Mouse (Mus musculus) olfactory bulb, adult 2 months (tissue): ENCODE data around the gene Xirp1. TPM values are rescaled to one million over a fixed set of nuclear protein-coding genes. Genes with fewer than 3 reads are reported as not detected.

Experiments
- H3K27ac ChIP-seq: fragments of 200-500 bp; 2 replicates; pipeline ENCODE4 v1.5.1; 2012; ENCODE audit warnings: low read depth, low read length; ENCODE audit not compliant: insufficient read depth
- H3K4me1 ChIP-seq: fragments of 200-500 bp; 2 replicates; pipeline ENCODE4 v1.6.1; 2012; ENCODE audit warnings: low read length; ENCODE audit not compliant: control insufficient read depth, insufficient read depth
- H3K4me3 ChIP-seq: fragments of 200-500 bp; 2 replicates; pipeline ENCODE4 v1.5.1; 2012; ENCODE audit warnings: mild to moderate bottlenecking, low read depth, low read length, moderate library complexity; ENCODE audit not compliant: insufficient read depth
- CTCF ChIP-seq: fragments of 200-500 bp; IDR thresholded peaks from 2 replicates; pipeline ENCODE4 v1.5.1; 2012; ENCODE audit warnings: low read depth, mild to moderate bottlenecking, low read length, moderate library complexity; ENCODE audit not compliant: insufficient read depth
- POLR2A ChIP-seq: fragments of 200-500 bp; IDR thresholded peaks from 2 replicates; pipeline ENCODE4 v1.6.1; 2012; ENCODE audit warnings: mild to moderate bottlenecking, low read depth, low read length, moderate library complexity; ENCODE audit not compliant: insufficient read depth
- WGBS: fragments of 180-500 bp; shearing (Covaris S2); methylation state at CpG from one replicate; pipeline ENCODE4 v1.1.7; 2018; 5-methylcytosine and 5-hydroxymethylcytosine counted together
- polyA plus RNA-seq: library from polyadenylated mRNA; stranded (reverse); fragments of >200 nt; gene quantifications from 2 replicates; pipeline ENCODE4 v1.2.4, GENCODE M21; 2012; ENCODE audit warnings: low replicate concordance; ENCODE audit not compliant: missing spikeins, insufficient read depth, insufficient read length

The Xirp1 gene
- polyA plus RNA-seq, 1 experiment = not detected

DNA sequence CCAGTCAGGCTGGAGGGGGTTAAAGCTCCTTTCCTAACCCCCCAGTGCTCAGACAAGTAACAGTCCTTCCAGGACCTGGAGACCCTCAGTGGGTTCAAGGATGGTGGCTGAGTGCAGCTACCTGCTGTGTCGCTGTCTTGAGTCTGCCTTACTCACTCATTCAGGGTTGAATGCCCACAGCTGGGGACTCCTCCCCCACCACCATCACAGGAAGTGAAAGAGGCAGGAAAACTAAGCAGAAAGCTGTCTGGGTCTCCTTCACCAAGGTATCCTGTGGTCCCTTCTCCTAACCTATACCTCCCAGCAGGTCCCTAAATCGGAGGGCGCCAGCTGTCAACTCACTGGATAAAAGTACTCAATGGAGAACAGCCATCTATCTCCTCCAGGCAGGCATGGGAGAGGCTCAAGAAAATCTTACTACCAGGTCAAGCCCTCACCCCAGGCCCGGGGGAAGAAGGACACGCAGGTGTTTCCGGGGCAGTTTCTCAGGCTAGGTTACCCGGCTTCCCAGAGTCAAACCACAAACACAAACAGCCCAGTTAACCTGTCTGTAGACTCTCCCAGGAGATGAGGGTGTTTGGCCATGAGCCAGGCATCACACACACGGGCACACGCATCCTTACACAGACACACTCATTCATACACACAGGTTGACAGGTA, 45.1 kb downstream of the Xirp1 start:
- H3K27ac ChIP-seq = no peak overlapping the region
- WGBS = 69% methylated on average over 9 of the region's 9 CpGs
- no peak for TF ChIP-seq POLR2A
- TF ChIP-seq CTCF = no peak
- peaks cover 53% of the 10 kb centered on the region for H3K4me1 ChIP-seq
- no peak overlapping the region for H3K4me3 ChIP-seq

DNA sequence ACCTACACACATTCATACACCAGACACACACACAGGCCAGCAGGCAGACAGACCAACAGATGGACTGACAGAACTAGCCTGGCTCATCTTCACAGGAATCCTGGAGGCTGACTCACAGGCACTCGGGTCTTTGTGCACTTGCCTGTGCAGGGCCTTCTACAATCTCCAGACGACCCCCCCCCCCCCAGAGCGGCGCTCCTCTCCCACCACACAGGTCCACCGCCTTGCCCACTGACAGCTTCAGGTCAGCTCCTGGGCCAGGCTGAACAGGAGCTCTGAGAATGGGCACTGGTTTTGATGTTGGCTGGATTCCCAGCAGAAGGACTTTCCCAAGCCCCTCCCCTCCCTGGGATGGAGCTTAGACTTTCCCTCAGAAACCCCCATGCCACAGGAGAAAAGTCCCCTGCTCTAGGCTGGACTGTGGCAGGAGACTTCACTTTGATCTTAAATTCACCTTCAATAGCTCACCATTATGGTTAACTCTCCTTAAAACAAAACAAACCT, 45.8 kb downstream of the Xirp1 start:
- Histone ChIP-seq H3K4me3 (no peak overlapping the region), H3K27ac (no peak overlapping the region), H3K4me1 (peaks cover 46% of the 10 kb centered on the region)
- WGBS = 27% methylated on average over 5 of the region's 5 CpGs
- no peak for TF ChIP-seq CTCF
- TF ChIP-seq POLR2A = no peak

GRCm38 (mm10) chr9:119976704-119977556, 46.5 kb downstream of the Xirp1 start:
- Histone ChIP-seq H3K27ac (no peak overlapping the region), H3K4me3 (no peak overlapping the region; the same call in 1 of the 2 replicates), H3K4me1 (peaks cover 41% of the 10 kb centered on the region)
- 70% methylated on average over 17 of the region's 17 CpGs for WGBS
- TF ChIP-seq POLR2A (no peak), CTCF (no peak)

GRCm38 (mm10) chr9:119975286-119975685, 48.1 kb downstream of the Xirp1 start:
- no peak for TF ChIP-seq POLR2A
- TF ChIP-seq CTCF = no peak
- peaks cover 40% of the 10 kb centered on the region for H3K4me1 ChIP-seq
- H3K4me3 ChIP-seq = no peak overlapping the region
- 92% methylated on average over 4 of the region's 4 CpGs for WGBS
- H3K27ac ChIP-seq = no peak overlapping the region

- 84% methylated on average over 5 of the region's 5 CpGs for WGBS
- no peak for TF ChIP-seq CTCF
- TF ChIP-seq POLR2A = no peak
- Histone ChIP-seq H3K4me1 (peaks cover 40% of the 10 kb centered on the region), H3K27ac (no peak overlapping the region), H3K4me3 (no peak overlapping the region)
Observed at GRCm38 (mm10) chr9:119974609-119975008, 48.8 kb downstream of the Xirp1 start.

DNA sequence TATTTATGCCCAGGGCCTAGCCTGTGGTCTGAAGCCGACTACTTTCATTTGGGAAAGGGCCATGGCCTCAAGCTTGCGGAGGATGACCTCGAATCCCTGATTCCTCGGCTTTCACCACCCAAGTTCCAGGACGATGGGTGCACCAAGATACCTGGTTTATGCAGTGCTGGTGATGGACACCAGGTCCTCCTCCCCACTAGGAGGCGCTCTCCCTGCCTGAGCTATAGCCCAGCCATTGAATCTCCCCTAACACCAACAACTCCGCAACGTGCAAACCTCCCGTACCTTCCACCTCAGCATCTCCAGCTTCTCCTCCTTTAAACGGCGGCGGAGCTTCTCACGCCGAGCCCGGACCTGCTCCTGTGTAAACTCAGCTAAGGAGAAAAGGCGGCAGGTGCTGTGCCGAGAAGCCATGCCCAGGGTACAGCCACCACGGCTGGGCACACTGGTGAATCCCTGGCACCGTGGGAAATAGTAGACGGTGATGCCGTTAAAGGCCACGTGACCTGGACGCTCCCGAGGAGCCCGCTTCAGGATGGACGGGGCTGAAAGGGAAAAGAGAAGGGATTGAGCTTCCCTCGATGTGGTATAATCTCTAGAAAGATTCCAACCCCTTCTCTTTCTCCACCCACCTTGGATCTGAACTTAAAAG, 49.4 kb downstream of the Xirp1 start:
- Histone ChIP-seq H3K27ac (no peak overlapping the region), H3K4me3 (no peak overlapping the region), H3K4me1 (peaks cover 40% of the 10 kb centered on the region)
- 92% methylated on average over 27 of the region's 27 CpGs for WGBS
- TF ChIP-seq POLR2A = no peak
- no peak for TF ChIP-seq CTCF

DNA sequence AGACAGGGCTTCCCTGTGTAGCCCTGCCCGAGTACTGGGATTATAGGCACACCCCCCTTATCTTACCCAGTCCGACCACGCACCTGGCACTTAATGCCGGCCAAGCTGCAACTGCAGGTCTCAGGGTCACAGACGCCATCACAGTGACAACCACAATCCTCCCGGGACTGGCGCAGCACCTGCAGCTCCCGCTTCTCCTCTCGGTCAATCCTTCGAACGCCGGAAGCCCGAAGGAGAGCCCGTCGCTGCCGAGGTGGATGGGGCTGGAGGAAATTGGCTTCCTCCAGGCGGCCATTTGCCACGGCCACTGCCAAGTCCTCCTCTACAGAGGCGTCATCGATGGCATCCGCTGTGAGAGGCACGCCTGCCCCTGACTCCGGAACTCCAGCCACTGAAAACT, 50.1 kb downstream of the Xirp1 start:
- no peak overlapping the region for H3K4me3 ChIP-seq
- TF ChIP-seq POLR2A (no peak), CTCF (no peak)
- WGBS = 91% methylated on average over 23 of the region's 23 CpGs
- peaks cover 34% of the 10 kb centered on the region for H3K4me1 ChIP-seq
- H3K27ac ChIP-seq = no peak overlapping the region

DNA sequence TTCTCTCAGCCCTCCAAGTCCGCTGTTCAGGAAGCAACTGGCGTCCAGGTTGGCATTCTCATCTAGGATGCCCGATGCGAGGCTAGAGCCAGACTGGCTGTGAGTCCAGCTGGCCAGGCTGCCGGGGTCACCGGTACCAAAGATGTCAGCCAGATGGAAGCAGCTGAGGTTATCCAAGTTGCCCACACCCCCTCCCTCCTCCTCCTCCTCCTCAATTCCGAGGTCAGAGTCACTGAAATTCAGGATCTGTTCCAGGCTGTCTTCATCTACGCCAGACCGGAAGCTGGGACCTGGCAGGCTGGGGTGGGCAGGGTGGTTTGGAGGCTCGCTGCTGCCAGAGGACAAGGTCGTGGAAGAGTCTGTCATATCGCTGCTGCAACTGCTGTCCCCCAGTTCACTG, 50.8 kb downstream of the Xirp1 start:
- no peak overlapping the region for H3K27ac ChIP-seq
- 61% methylated on average over 12 of the region's 12 CpGs for WGBS
- H3K4me3 ChIP-seq = no peak overlapping the region
- H3K4me1 ChIP-seq = peaks cover 33% of the 10 kb centered on the region
- TF ChIP-seq CTCF = no peak
- no peak for TF ChIP-seq POLR2A
